Mouse (Mus musculus): ENCODE measurements around the gene Irf1.

Irf1 gene

GRCm38 (mm10) chr11:53761284-53761683, 8.5 kb upstream of the Irf1 start:
- DNase-seq (ENCODE audit: low spot score): peak; percentile 64

GRCm38 (mm10) chr11:53761822-53762221, 8.0 kb upstream of the Irf1 start:
- peak; percentile 77 for DNase-seq (ENCODE audit: low spot score)

- no peak for DNase-seq (ENCODE audit: low spot score)
These were observed 7.4 kb upstream of the Irf1 start for GRCm38 (mm10) chr11:53762426-53762825.

- DNase-seq (ENCODE audit: low spot score): peak; percentile 87
These were observed 6.9 kb upstream of the Irf1 start for GRCm38 (mm10) chr11:53762827-53763495.

- peak; percentile 96 for DNase-seq (ENCODE audit: low spot score)
These were observed 6.2 kb upstream of the Irf1 start for GRCm38 (mm10) chr11:53763496-53764140.

- no peak for DNase-seq (ENCODE audit: low spot score)
These were observed 5.2 kb upstream of the Irf1 start for GRCm38 (mm10) chr11:53764581-53764980.

GRCm38 (mm10) chr11:53768422-53769184, 1.2 kb upstream of the Irf1 start:
- no peak for DNase-seq (ENCODE audit: low spot score)

GRCm38 (mm10) chr11:53769185-53769576, 633 bp upstream of the Irf1 start:
- DNase-seq (ENCODE audit: low spot score): peak; percentile 48

GRCm38 (mm10) chr11:53770125-53770791, 444 bp downstream of the Irf1 start:
- peak; percentile 85 for DNase-seq (ENCODE audit: low spot score)

GRCm38 (mm10) chr11:53771001-53771744, 1.4 kb downstream of the Irf1 start:
- no peak for DNase-seq (ENCODE audit: low spot score)

- DNase-seq (ENCODE audit: low spot score): no peak
These were observed 2.7 kb downstream of the Irf1 start for GRCm38 (mm10) chr11:53772536-53772935.

GRCm38 (mm10) chr11:53773087-53773486, 3.3 kb downstream of the Irf1 start, which contains the start of gene Gm17334:
Gm17334 (minus strand) TSS chr11:53773187.
- DNase-seq (ENCODE audit: low spot score): no peak

- no peak for DNase-seq (ENCODE audit: low spot score)
These were observed 4.0 kb downstream of the Irf1 start for GRCm38 (mm10) chr11:53773641-53774360.

- DNase-seq (ENCODE audit: low spot score): no peak
These were observed 4.9 kb downstream of the Irf1 start for GRCm38 (mm10) chr11:53774659-53775255.

- no peak for DNase-seq (ENCODE audit: low spot score)
These were observed 7.9 kb downstream of the Irf1 start for GRCm38 (mm10) chr11:53777736-53778135.

GRCm38 (mm10) chr11:53778455-53778854, 8.6 kb downstream of the Irf1 start:
- no peak for DNase-seq (ENCODE audit: low spot score)

GRCm38 (mm10) chr11:53779808-53780207, 10.0 kb downstream of the Irf1 start:
- DNase-seq (ENCODE audit: low spot score): no peak

GRCm38 (mm10) chr11:53780262-53780661, 10.4 kb downstream of the Irf1 start:
- DNase-seq (ENCODE audit: low spot score): no peak

GRCm38 (mm10) chr11:53781201-53781775, 11.5 kb downstream of the Irf1 start:
- DNase-seq (ENCODE audit: low spot score): no peak

GRCm38 (mm10) chr11:53781964-53782363, 12.2 kb downstream of the Irf1 start:
- no peak for DNase-seq (ENCODE audit: low spot score)
